ENCODE assay signal across 27 mouse cellular contexts in genomic region chr10:33616207-33616606, GRCm38 (mm10). TPM values are rescaled to one million over a fixed set of nuclear protein-coding genes. Genes with fewer than 3 reads are reported as not detected.
"Had no signal": no experiment of that assay in that cellular context is flagged by ENCODE, and none has a peak within 500 bp of the region (broad histone marks: within the 10 kb centered on the region; RNA-seq: fewer than 3 reads in every experiment).

No protein-coding gene starts in this region.

- ATAC-seq: forebrain, embryonic 13.5 days; forebrain, embryonic 14.5 days; forebrain, embryonic 15.5 days; forebrain, embryonic 16.5 days; forebrain, postnatal 0 days had no signal

- DNase-seq: cerebellum, adult 2 months; cerebellum, adult 8-10 months; cerebellum, adult 9-10 months; cerebellum, adult 9-11 months; cerebellum, postnatal 10 days; cerebellum, postnatal 14 days; cerebellum, postnatal 25 days; cerebellum, postnatal 36 days; embryo, embryonic 11 days; forebrain, postnatal 0 days; gastrocnemius, adult 2 months; gastrocnemius, postnatal 10 days; gastrocnemius, postnatal 14 days; gastrocnemius, postnatal 25 days; gastrocnemius, postnatal 36 days; heart, adult 18-20 months; heart, adult 2 months had no signal

RNA-seq across cellular contexts. Expression of gene Clvs2, which starts 8.4 kb away (rescaled TPM):
- total RNA-seq: common myeloid progenitor, adult 5-6 weeks; gastrocnemius, adult 2 months; gastrocnemius, postnatal 14 days; gastrocnemius, postnatal 25 days; granulocyte monocyte progenitor cell, adult 5-6 weeks; heart, adult 18-20 months; heart, adult 2 months; heart, adult 8-10 months had no signal
- polyA plus RNA-seq: erythroblast, embryonic 14.5 days; gonadal fat pad, adult 2 months; heart, adult 2 months; heart, embryonic 10.5 days had no signal
